Mouse (Mus musculus) activated CD4-positive, CD25-positive, alpha-beta regulatory T cell, adult 4 months (primary cell): ENCODE results near the gene Cstad. TPM values are rescaled to one million over a fixed set of nuclear protein-coding genes. Genes with fewer than 3 reads are reported as not detected.

ENCODE experiments used
- ATAC-seq: one replicate; pipeline ENCODE4 v1.8.0; 2017
- polyA plus RNA-seq, 2 experiments: library from polyadenylated mRNA; unstranded; fragments of 100-300 nt; shearing (Covaris generic); gene quantifications; one replicate each; pipeline ENCODE4 v1.2.1; 2017

The Cstad gene
- 1 to 10 TPM; 1.2 to 2.0 TPM for polyA plus RNA-seq

DNA sequence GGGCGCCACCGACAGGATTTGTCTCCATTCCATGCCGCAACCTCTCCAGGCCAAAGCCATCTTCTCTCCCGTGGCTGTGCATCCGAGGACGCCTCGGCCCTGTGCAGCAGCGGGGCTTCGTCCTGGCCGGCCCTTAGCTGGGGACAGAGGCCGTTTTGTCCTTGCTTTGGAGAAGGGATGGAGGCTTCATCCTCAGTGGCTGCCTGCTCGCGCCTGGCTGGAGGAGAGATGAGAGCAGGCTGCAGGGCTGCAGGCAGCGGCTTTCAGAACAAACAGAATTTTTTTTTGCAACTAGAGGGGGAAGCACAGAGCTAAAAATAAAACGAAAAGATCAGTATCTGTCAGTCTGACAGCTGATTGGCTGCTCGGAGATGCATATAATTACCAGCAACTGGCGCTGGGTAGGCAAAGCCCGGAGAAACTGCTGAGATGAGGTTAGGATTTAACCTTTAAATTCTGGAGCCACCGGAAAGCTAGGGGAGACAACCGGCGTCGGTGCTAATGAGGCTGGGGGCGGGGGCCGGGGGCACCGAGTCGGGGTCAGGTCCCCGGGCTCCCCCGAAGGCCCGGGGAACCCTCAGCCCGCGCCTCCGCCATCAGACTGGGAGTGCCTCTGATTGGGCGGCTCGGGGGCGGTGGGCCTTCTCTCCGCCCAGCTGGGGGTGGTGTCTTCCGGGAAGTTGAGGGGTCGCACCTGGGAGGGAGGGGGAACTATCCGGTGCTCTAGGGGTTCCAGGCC lies at the start of gene Cstad:
Gene Cstad (plus strand): TSS at position 400 of the 739 bp plus-strand sequence.
- ATAC-seq, result peak; percentile 92

DNA sequence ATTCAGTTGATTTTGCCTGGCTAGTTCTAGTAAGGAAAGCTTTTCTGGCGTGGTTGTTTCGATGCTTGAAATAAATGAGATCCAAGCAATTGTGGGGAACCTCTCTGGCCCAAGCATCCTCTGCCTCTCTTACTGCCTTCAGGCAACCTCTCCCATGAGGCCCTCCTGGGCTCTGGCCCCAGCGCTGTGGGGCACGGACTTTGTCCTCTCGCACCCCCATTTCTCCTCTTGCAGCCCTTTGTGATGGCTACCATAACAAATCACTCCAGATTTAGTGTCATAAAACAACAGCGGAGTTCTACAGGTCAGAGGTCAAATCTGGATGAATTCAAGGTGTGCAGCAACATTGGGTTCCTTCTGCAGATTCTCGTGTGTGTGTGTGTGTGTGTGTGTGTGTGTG lies 49.1 kb upstream of the Cstad start:
- ATAC-seq, result no peak

DNA sequence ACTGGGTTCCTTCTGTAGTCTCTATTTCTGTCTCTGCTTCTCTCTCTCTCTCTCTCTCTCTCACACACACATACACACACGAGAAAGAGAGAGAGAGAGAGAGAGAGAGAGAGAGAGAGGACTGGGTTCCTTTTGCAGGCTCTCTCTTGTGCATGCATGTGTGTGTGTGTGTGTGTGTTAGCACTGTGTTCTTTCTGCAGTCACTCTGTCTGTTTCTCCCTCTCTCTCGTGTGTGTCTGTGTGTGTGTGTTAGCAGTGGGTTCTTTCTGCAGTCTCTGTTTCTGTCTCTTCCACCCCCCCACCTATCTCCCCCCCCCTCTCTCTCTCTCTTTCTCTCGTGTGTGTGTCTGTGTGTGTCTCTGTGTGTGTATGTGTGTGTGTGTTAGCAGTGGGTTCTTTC lies 48.6 kb upstream of the Cstad start:
- no peak for ATAC-seq

DNA sequence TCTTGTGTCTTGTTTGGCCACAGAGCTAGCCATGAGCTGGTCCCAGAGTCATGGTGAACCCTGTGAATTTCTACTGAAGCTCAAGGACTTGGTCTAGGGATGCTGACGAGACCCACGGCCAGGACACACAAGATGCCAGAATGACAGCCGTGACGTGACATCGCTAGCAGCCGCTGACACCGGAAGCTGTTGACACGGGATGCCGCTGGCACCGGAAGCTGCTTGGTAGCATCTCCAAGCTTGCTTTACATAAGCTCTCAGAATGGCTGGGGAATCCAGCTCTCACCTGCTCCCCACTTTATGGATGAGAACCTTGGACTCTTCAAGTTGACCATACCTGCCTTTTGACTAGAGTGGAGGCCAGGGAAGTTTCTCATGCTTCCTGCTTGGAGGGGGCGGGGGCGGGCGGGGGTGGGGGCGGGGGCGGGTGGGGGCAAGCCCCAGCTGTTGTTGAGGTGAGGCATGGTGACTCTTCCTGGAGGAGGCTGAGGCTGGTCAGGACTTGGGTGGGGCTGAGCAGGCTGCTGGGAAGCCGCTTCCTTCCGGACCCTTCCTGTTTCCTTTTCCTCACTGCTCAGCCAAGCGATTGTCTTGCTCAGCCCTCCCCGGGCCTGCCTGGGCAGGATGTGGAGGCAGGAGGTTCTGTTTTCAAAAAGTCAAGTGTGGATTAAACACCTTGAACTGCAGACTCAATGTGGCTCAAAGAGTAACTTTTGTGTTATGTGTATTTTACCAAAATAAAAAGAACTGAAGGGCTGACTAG lies 47.2 kb upstream of the Cstad start:
- ATAC-seq, result peak; percentile 58

DNA sequence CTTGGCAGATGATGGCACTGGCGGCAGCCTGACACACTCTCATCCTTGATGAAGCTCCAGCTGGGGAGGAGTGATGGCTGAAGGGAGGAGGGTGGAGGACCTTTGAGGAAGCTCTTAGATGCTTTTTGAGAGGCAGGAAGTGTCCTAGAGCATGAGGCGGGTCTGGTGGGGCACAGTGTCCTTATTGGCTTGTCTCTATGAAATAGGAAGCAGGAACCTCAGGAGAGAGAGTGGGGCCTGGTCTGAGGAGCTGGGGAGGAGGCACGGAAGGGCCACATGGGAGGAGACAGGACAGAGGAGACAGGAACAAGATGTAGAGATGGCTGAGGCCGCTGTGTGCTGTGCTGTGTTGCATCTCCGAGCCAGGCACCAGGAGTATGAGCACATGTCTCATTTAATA lies 43.3 kb upstream of the Cstad start:
- ATAC-seq, result no peak

DNA sequence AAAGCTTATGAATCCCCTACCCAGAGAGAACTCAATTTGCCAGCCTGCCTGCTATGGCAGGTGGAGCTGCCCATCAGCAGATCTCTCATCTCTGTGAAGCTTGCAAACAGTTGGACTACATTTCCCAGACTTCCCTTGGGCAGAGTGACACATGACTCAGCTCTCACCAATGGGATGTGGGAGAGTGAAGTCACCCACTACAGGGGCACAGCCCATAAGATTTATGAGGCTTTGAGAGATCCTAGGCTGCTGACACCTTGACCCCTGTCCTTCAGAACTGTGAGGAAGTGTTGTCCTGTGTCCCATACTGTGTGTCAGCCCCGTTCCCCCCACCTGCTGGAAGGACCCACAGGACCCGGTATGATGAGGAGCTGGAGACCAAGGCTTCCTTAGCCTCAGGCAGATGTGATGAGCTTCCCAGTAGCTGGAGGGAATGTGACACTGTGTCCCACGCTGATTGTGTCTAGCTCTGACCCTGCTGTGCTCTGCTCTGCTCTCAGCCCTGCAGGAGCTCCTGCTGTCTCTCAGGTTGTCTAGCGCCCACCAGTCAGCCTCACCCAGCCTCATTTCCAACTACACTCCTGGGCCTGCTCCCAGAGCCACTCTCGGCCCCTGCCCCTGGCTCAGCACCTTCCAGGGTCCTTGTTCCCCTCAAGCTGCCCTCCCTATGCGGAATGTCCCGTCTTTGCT lies 40.8 kb upstream of the Cstad start:
- peak; percentile 54 for ATAC-seq

DNA sequence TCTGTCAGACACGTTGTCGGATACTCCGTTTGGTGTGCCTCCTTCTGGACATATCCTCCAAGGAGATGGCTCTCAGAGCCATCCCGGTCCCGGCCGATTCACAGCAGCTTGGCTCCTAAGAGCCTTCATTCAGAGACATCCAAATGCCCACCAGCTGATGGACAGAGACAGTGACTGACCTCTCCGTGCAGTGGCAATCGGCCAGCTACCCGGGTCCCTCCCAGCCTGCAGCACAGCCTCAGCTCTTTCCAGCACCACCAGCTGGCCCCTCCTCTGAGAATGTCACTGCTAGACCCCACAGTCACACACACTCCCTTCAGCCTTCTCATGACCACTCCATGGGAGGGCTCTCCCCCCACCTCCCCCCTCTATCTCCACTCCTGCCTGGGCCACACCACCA lies 39.6 kb upstream of the Cstad start:
- ATAC-seq, result no peak

DNA sequence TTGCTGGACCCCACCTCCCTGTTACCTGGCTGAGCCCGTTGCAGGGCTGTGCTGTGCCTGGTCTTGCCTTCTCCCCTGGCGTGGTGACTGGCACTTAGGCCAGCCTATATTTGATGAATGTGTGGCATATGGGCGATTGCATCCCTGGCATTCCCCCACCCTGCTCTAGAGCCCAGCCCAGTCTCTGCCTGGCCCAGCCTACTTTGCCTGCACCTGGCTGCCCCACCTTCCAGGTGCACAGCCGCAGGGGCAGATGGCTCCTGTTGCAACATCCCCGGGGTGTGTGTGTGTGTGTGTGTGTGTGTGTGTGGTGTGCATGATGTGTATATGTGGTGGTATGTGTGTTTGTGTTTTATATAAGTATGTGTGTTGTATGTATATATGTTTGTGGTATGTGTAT lies 38.3 kb upstream of the Cstad start:
- no peak for ATAC-seq

DNA sequence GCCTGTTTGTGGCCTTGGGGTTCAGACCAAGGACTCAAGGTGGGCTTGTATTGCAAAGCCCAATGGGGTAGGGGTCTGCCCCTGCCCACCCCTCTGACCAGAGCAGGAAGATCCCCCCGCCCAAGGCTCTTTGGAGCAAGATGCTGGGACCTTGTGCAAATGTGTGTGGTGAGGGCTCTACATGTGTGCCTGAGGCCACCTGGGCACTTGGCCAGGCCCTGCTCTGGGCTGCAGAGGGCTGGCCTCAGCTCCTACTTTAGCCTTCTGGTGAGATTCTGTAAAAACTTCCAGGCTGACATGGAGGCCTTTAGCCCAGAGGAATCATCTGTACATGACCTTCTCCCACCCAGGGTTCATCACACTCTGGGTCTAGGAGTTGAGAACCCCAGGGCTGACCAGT lies 35.3 kb upstream of the Cstad start:
- ATAC-seq, result no peak

DNA sequence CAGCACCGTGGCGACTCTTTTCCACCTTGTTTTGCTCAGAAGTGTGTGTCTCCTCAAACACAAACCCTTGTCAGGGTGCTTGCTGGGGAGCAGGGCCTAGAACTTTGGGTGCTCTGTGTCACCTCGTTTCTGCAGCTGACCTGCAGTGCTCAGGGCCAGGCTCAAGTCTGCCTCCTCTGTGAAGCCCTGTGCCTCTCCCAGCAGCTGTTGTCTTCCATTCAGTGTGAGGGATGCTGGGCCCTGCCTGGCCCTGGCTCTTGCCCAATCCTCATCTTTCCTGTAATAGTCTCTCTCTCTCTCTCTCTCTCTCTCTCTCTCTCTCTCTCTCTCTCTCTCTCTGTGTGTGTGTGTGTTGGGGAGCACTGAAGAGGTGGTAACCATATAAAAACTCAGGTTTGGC lies 32.3 kb upstream of the Cstad start:
- no peak for ATAC-seq

DNA sequence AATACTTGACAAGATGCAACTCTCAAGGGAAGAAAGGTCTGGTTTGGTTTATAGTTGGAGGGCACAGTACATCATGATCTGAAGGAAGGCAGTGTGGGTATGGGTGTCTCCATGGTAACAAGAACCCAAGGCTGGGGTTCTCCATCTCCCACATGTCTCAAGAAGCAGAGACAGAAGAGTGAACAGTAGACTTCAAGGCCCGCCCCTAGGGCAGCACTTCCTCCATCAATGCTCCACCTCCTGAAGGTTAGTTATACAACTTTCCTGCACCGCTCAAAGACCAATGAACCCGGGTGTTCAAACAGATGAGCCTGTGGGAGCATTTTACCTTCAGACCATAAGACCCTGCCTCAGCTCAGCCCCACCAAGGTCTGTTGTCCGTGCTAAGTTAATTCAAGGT lies 23.2 kb upstream of the Cstad start:
- no peak for ATAC-seq

DNA sequence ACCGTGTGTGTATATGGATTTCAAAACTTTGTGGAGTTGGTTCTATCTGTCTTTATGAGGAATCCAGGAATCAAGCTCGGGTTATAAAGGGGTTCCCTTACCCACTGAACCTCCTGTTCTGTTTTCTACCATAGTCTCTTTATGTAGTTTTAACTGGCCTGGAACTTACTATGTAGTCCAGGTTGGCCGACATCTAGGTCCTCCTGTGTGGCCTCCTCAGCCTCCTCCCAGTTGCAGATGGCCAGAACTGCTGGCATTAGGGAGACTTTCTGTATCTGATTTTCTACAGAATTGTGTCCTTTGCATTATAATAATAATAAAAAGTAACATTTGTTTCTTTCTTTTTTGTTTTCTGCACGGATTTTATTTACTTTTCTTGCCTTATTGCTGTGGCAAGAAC lies 21.3 kb upstream of the Cstad start:
- no peak for ATAC-seq

DNA sequence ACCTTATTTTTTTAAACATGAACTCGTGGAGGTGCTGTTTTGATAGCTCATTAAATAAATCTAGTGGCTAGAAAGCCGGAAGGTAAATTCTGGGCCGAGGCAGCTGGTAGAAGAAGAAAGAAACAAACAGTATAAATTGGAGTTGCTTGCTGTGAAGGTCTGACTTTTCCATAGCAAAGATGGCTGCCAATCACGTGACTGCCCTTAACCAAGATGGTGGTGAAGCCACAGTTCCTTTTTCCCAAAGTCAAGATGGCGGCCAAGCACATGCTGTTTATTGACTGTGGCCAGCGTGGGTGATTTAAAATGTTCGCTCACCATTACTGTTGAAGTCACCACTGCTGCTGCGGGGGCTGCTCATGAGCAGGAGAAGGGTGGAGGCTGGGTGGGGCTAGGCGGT lies 17.8 kb upstream of the Cstad start:
- no peak for ATAC-seq

DNA sequence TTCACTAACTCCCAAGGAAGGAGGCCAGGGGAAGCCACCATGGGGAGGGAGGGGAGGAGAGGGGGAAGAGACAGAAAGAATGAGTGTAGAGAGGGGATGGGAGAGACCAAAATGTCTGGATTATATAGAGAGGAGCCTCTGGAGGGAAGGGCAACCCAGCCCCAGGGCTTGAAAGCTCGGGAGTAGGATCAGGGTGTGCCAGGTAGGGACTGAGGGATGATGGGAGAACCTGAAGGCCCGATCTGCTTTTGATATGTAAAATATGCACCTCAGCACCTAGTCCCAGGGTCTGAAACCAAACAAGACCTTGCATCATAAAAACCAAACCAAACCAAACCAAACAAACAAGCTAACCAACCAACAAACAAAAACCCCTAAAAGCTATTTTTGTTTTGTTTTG lies 16.8 kb upstream of the Cstad start:
- no peak for ATAC-seq

DNA sequence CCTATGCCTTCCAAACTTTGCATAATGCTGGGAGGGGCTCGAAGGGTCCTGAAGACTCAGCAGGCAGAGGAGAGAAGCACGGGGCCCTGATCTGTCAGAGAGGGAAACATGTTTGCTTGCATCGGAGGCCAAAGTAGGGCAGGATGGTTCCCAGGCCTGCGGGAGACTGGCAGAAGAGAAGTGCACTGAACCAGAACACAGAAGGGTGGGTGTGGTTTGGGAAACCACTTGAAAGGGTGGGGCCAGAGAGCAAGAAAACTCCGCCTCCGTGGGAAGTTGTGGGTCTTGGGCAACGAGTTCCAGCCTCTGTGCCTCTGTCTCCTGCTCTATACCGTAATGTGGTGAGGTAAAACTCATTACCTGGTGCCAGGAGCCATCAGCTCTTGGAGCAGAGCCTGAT lies 7.7 kb upstream of the Cstad start:
- peak; percentile 64 for ATAC-seq

DNA sequence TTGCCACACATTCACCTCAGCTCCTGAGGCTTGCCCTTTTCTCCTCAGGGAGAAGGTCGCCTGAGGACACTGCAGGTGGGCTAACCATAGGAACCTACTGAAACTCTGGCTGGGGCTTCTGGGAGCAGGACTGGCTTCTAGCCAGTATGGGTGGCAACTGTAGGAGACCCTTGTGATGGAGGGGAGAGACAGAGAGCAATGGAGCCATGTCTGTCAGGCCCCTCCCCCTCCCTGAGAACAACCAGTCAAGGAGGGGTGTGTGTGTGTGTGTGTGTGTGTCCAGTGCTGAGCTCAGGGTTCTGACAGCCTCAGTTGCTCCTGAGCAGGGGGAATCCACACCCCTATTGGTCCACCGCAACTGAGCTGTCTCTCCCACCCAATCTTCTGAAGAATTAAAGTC lies 7.2 kb upstream of the Cstad start:
- ATAC-seq, result no peak

DNA sequence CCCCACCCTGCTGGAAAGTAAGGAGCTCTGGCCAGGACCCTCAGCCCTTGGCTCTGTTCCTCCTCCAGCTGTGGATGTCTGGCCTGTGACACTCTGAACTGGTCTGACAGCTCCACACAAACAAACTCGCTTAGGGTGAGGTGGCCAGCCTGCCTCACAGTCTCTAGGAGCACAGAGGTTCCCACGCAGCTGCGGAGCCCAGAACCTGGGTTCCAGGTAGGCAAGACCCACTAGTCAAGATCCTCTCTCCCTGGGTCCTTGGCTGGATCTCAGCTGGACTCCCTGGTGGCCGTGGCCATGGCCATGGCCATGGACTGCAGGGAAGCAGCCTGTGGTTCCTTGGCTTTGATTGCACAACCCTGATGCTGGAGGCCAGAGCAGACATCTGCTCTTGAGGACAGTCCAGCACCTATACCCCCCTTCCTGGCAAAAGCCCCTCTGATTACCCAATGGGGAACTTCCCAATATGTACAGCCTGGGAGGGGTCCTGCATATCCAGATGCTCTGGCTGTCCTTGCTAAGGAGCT lies 5.8 kb upstream of the Cstad start:
- no peak for ATAC-seq

DNA sequence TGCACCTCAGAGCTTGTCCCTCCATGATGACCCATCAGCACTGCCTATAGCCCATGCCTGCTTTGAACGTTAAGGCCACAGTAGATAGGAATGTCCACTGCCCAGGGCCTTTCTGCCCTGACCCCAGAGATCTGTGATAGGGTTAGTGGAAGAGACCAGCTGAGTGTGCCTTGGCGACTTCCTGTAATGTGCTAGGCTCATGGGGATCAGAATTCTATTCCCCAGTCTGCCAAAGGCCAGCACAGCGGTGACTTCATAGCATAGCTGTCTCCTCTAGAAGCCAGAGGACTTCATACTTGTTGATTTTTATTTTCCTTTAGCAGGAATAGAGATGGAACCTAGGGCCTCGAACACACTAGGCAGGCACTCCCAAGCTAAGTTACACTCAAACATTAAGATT lies 5.1 kb upstream of the Cstad start:
- ATAC-seq, result no peak

DNA sequence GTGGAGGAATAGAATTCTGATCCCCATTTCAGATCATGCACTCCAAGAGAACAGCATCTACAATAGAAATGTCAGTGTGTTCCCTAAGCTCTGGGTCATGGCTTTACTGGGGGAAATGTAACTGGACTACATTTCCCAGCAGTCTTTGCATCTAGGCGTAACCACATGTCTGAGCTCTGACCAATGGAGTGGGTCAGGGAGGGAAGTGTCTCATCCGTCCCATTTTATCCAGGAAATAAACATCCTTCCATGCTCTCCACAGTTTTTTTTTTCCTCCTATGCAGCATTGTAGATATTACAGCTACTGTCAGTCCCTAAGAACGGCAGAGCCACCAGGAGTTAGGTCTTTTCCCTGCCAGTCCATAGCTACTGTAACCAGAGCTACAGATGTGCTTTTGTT lies 3.9 kb upstream of the Cstad start:
- ATAC-seq, result peak; percentile 52

DNA sequence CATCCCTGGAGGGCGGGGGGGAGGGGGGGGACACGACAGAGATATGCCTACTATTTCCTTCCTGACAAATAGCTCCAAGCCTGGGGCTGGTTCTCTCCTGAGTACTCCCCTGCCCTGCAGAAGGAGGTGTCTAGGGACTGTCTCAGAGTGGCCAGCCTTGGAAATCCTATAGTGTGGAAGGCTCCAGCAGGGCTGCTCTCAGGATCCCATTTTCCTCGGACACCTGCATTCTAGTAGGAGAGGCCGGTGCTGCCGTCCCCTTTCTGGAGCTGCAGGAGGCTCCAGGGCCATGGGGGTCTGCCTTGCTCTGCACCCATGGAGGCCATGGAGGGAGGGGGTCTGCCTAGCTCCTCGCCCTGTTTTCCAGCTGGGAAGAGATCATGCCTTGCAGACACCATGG lies 2.4 kb upstream of the Cstad start:
- ATAC-seq, result no peak

DNA sequence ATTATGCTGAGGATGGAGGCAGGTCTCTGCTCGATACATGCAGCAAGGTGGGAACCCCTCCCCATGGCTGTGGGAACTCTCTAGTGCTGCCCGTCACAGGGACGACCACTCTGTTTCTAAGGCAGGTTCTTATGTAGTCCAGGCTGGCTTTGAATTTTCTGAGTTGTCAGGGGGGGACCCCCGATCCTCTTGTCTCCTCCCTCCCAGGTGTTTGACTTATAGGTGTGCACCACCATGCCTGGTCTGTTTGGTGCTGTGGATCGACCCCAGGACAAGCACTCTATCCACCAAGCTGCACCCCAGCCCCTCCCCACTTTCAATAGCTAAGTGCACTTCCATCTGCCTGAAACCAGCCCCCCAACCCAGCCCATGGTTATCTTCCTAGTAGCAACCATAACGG lies 1.9 kb upstream of the Cstad start:
- ATAC-seq, result no peak

DNA sequence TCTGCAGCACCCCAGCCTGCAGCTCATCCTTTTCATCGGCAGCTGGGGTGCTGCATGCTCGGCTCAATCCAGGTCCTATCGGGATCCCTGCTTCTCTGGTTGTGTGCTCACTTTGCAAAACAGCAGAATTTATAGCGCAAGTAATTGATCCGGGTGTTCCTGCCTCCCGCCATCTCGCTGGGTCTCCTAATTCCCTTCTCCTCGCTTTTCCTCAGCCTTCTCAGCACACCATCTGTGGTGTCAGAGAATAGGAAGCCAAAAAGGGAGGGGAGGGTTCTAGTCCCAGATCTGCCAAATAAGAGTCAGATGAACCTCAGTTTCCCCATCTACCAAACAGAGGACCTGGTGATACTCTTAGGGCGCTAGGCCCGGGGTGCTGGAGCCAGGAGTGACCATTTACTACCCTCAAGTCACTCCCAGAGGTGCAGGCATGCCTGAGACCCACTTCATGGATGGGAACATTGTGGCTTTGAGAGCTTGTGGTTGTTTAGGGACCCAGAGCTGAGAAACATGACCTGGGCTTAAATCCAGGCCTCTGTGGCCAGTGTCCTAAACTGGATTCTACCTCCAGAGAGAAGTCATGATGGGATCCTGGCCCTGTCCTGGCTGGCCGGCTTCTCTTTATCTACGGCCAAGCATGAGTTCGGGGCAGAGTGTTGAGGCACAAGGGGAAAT lies 1.1 kb upstream of the Cstad start:
- ATAC-seq, result no peak

DNA sequence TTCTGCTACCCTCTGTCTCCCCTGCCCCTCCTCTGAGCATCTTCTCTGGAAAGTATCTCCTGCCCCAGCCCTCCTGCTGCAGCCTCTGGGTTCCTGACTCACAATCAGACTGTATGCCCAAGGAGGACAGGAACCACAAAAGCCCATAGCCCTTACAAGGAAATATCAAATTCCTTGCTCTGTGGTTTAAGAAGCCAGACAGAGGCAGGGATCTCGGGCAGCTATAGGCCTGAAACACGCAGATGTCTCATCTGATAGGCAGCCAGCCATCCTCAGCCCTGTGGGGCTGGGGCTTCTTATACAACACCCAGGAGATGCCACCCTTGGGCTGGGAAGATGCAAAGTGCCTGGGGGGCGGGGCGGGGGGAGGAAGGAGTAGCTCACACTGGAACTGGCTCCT lies 956 bp downstream of the Cstad start:
- ATAC-seq, result no peak
